Mouse (Mus musculus) midbrain, embryonic 12.5 days (tissue): ENCODE measurements around the gene Nsmf. TPM values are rescaled to one million over a fixed set of nuclear protein-coding genes. Genes with fewer than 3 reads are reported as not detected.

Experiments
- microRNA-seq: library from miRNA; unstranded; fragments of <30 nt; microRNA quantifications from one replicate; pipeline ENCODE4, GENCODE M21; 2017
- polyA plus RNA-seq: library from polyadenylated mRNA; unstranded; fragments of >200 nt; fragmentation: Nextera tagmentation; extraction: Ambion mirVana; gene quantifications from 2 replicates; pipeline ENCODE4 v1.2.1, GENCODE M21; 2016

Nsmf gene
- polyA plus RNA-seq, 1 experiment from 2014 or later = 104 TPM

Small RNA genes within 50 kb of the gene (microRNA-seq; reads per million reads assigned to microRNA genes)
- gene Gm24328 (not detected), gene Mir7664 (not detected)

Other genes with a start within 250 kb of the Nsmf start
- gene Ehmt1, start 134.7 kb upstream of the Nsmf start, polyA plus RNA-seq = 136 and 141 TPM in 2 replicates
- gene Arrdc1, start 119.1 kb upstream of the Nsmf start, polyA plus RNA-seq = 14.0 and 17.0 TPM in 2 replicates
- gene Zmynd19, start 104.6 kb upstream of the Nsmf start, polyA plus RNA-seq = 19.8 and 24.7 TPM in 2 replicates
- gene Dph7, start 92.0 kb upstream of the Nsmf start, polyA plus RNA-seq = 29.4 and 35.7 TPM in 2 replicates
- 140 TPM in 2 replicates for gene Mrpl41, start 79.3 kb upstream of the Nsmf start, polyA plus RNA-seq
- gene Pnpla7, start 78.3 kb upstream of the Nsmf start, polyA plus RNA-seq = 3.6 and 5.5 TPM in 2 replicates
- gene Entpd8, start 25.9 kb downstream of the Nsmf start, polyA plus RNA-seq = not detected in 2 replicates
- gene Noxa1, start 40.8 kb downstream of the Nsmf start, polyA plus RNA-seq = not detected in 2 replicates
- gene Nrarp, start 126.4 kb downstream of the Nsmf start, polyA plus RNA-seq = 91.2 and 92.1 TPM in 2 replicates
- gene Tor4a, start 142.5 kb downstream of the Nsmf start, polyA plus RNA-seq = 1.4 and 1.6 TPM in 2 replicates
- 118 and 123 TPM in 2 replicates for gene Nelfb, start 157.1 kb downstream of the Nsmf start, polyA plus RNA-seq
- not detected in 2 replicates for gene Stpg3, start 160.3 kb downstream of the Nsmf start, polyA plus RNA-seq
- 0.21 and 1.6 TPM in 2 replicates for gene Fam166a, start 164.4 kb downstream of the Nsmf start, polyA plus RNA-seq
- 460 and 476 TPM in 2 replicates for gene Tubb4b, start 170.3 kb downstream of the Nsmf start, polyA plus RNA-seq
- not detected in 2 replicates for gene Slc34a3, start 180.0 kb downstream of the Nsmf start, polyA plus RNA-seq
- not detected in 2 replicates for gene Rnf224, start 182.4 kb downstream of the Nsmf start, polyA plus RNA-seq
- gene Rnf208, start 187.9 kb downstream of the Nsmf start, polyA plus RNA-seq = 31.9 and 35.3 TPM in 2 replicates
- gene Cysrt1, start 188.1 kb downstream of the Nsmf start, polyA plus RNA-seq = not detected in 2 replicates
- gene AL732309.1, start 192.5 kb downstream of the Nsmf start, polyA plus RNA-seq = 5.1 and 5.2 TPM in 2 replicates
- 20.6 and 23.6 TPM in 2 replicates for gene Tmem203, start 201.1 kb downstream of the Nsmf start, polyA plus RNA-seq
- 10.1 and 10.2 TPM in 2 replicates for gene Tprn, start 208.3 kb downstream of the Nsmf start, polyA plus RNA-seq
- gene Ssna1, start 218.1 kb downstream of the Nsmf start, polyA plus RNA-seq = 210 and 216 TPM in 2 replicates
- gene Anapc2, start 218.1 kb downstream of the Nsmf start, polyA plus RNA-seq = 143 and 144 TPM in 2 replicates
- gene Tmem210, start 233.8 kb downstream of the Nsmf start, polyA plus RNA-seq = not detected in 2 replicates
- not detected in 2 replicates for gene Lrrc26, start 235.6 kb downstream of the Nsmf start, polyA plus RNA-seq